11 mouse cellular contexts compared by ENCODE assay signal in genomic region chr8:105223850-105224249, GRCm38 (mm10). TPM values are rescaled to one million over a fixed set of nuclear protein-coding genes. Genes with fewer than 3 reads are reported as not detected.
DNase-seq lines count a peak whose midpoint lies in the region; ATAC-seq and TF ChIP-seq lines count a peak whose summit lies in the region.
"Had no signal": no experiment of that assay in that cellular context is flagged by ENCODE, and none has a peak within 500 bp of the region (broad histone marks: within the 10 kb centered on the region; RNA-seq: fewer than 3 reads in every experiment).

No protein-coding gene starts in this region.

- 70% methylated on average over 7 of the region's 7 CpGs for WGBS in lung, embryonic 14.5 days
- WGBS in heart, embryonic 15.5 days: 66% methylated on average over 7 of the region's 7 CpGs
- 68% methylated on average over 7 of the region's 7 CpGs for WGBS in neural tube, embryonic 15.5 days

- no peaks in the 10 kb centered on the region for H3K36me3 ChIP-seq in lung, embryonic 14.5 days (ENCODE audit: insufficient read depth)
- H3K36me3 ChIP-seq in heart, embryonic 15.5 days: no peaks in the 10 kb centered on the region
- no peaks in the 10 kb centered on the region for H3K36me3 ChIP-seq in neural tube, embryonic 15.5 days

- H3K9ac ChIP-seq in lung, embryonic 14.5 days: no peak overlapping the region
- H3K9ac ChIP-seq in heart, embryonic 15.5 days: peak overlapping the region; percentile 59; the same call in 1 of the 2 replicates
- no peak overlapping the region for H3K9ac ChIP-seq in neural tube, embryonic 15.5 days (replicated peaks)

- H3K9me3 ChIP-seq in lung, embryonic 14.5 days (ENCODE audit: low read depth, low read length): no peaks in the 10 kb centered on the region
- H3K9me3 ChIP-seq in heart, embryonic 15.5 days (replicated peaks): no peaks in the 10 kb centered on the region
- no peaks in the 10 kb centered on the region for H3K9me3 ChIP-seq in neural tube, embryonic 15.5 days (replicated peaks)

- no peak for TF ChIP-seq CTCF in lung, embryonic 14.5 days (IDR thresholded peaks at IDR 0.05; ENCODE audit: low read depth)

- no peaks in the 10 kb centered on the region for H3K27me3 ChIP-seq in lung, embryonic 14.5 days (ENCODE audit: insufficient read depth, low read length)
- no peaks in the 10 kb centered on the region for H3K27me3 ChIP-seq in heart, embryonic 15.5 days
- H3K27me3 ChIP-seq in neural tube, embryonic 15.5 days (replicated peaks): no peaks in the 10 kb centered on the region

- peak overlapping the region; percentile 82 for H3K4me2 ChIP-seq in lung, embryonic 14.5 days
- peak overlapping the region; percentile 69; the same call in 1 of the 2 replicates for H3K4me2 ChIP-seq in heart, embryonic 15.5 days
- H3K4me2 ChIP-seq in neural tube, embryonic 15.5 days: peak overlapping the region; percentile 89

- H3K4me3 ChIP-seq in lung, embryonic 14.5 days (ENCODE audit: low read depth, low read length): no peak overlapping the region
- H3K4me3 ChIP-seq in heart, embryonic 15.5 days: no peak overlapping the region
- H3K4me3 ChIP-seq in neural tube, embryonic 15.5 days (replicated peaks): no peak overlapping the region

- DNase-seq in adrenal gland, adult (ENCODE audit: inconsistent age in 2 of 2, low spot score in 1 of 2): peak; percentile 30 to 52
- no peak for DNase-seq in adrenal gland, adult 8-10 months
- DNase-seq in lung, embryonic 14.5 days: no peak
- DNase-seq in lung, postnatal 4 days: no peak
- DNase-seq in thymus, postnatal 36 days: no peak
- no peak for DNase-seq in layer of hippocampus, postnatal 10 days (ENCODE audit: low spot score in 2 of 2)
- DNase-seq: kidney, postnatal 10 days; right cerebral cortex, postnatal 4 days had no signal

- H3K27ac ChIP-seq in lung, embryonic 14.5 days (ENCODE audit: low read depth): peak overlapping the region; percentile 90
- H3K27ac ChIP-seq in heart, embryonic 15.5 days: peak overlapping the region; percentile 89
- peak overlapping the region; percentile 89 for H3K27ac ChIP-seq in neural tube, embryonic 15.5 days (replicated peaks)

- peaks cover 10% of the 10 kb centered on the region for H3K4me1 ChIP-seq in lung, embryonic 14.5 days (ENCODE audit: insufficient read depth)
- peaks cover 17% of the 10 kb centered on the region for H3K4me1 ChIP-seq in heart, embryonic 15.5 days (replicated peaks)
- H3K4me1 ChIP-seq in neural tube, embryonic 15.5 days: peaks cover 25% of the 10 kb centered on the region

- ATAC-seq in lung, embryonic 14.5 days (ENCODE audit: insufficient read depth): no peak
- no peak for ATAC-seq in heart, embryonic 15.5 days (replicated peaks; ENCODE audit: insufficient number of reproducible peaks, insufficient read depth, low FRiP score, low read depth)
- ATAC-seq in neural tube, embryonic 15.5 days (ENCODE audit: low FRiP score): no peak
- ATAC-seq: activated CD4-positive, CD25-positive, alpha-beta regulatory T cell, adult 4 months had no signal

RNA-seq across cellular contexts. Expression of gene D230025D16Rik, which starts 1.1 kb away (rescaled TPM):
- 10 to 100 TPM; 25.0 to 31.8 (median 28.4) TPM for total RNA-seq in adrenal gland, adult 8-10 months (2022)
- 35.4 and 36.1 TPM in 2 replicates for polyA plus RNA-seq in lung, embryonic 14.5 days (2014; fragmentation: Nextera tagmentation; extraction: Ambion mirVana)
- polyA plus RNA-seq in heart, embryonic 15.5 days (2015; fragmentation: Nextera tagmentation; extraction: Ambion mirVana): 17.7 and 19.6 TPM in 2 replicates
- polyA plus RNA-seq in neural tube, embryonic 15.5 days (2015; fragmentation: Nextera tagmentation; extraction: Ambion mirVana): 27.7 and 30.3 TPM in 2 replicates
- 10 to 100 TPM; 24.5 to 26.6 TPM for total RNA-seq in layer of hippocampus, postnatal 10 days (2021)

RNA-seq across cellular contexts. Expression of gene B3gnt9, which starts 31.1 kb away (rescaled TPM):
- 1 to 10 TPM; 3.5 to 5.9 (median 4.6) TPM for total RNA-seq in adrenal gland, adult 8-10 months (2022)
- polyA plus RNA-seq in lung, embryonic 14.5 days (2014; fragmentation: Nextera tagmentation; extraction: Ambion mirVana): 17.4 and 21.2 TPM in 2 replicates
- 13.6 and 17.6 TPM in 2 replicates for polyA plus RNA-seq in heart, embryonic 15.5 days (2015; fragmentation: Nextera tagmentation; extraction: Ambion mirVana)
- 12.3 and 12.4 TPM in 2 replicates for polyA plus RNA-seq in neural tube, embryonic 15.5 days (2015; fragmentation: Nextera tagmentation; extraction: Ambion mirVana)
- 1 to 10 TPM; 3.4 to 4.2 TPM for total RNA-seq in layer of hippocampus, postnatal 10 days (2021)

RNA-seq across cellular contexts. Expression of gene Tradd, which starts 40.6 kb away (rescaled TPM):
- 10 to 100 TPM; 15.5 to 20.0 (median 19.2) TPM for total RNA-seq in adrenal gland, adult 8-10 months (2022)
- 24.3 and 26.1 TPM in 2 replicates for polyA plus RNA-seq in lung, embryonic 14.5 days (2014; fragmentation: Nextera tagmentation; extraction: Ambion mirVana)
- polyA plus RNA-seq in heart, embryonic 15.5 days (2015; fragmentation: Nextera tagmentation; extraction: Ambion mirVana): 17.9 and 24.0 TPM in 2 replicates
- 20.7 and 24.3 TPM in 2 replicates for polyA plus RNA-seq in neural tube, embryonic 15.5 days (2015; fragmentation: Nextera tagmentation; extraction: Ambion mirVana)
- total RNA-seq in layer of hippocampus, postnatal 10 days (2021): 1 to 10 TPM; 6.5 to 8.9 TPM

RNA-seq across cellular contexts. Expression of gene Fbxl8, which starts 40.6 kb away (rescaled TPM):
- total RNA-seq in adrenal gland, adult 8-10 months (2022): 1 to 10 TPM; 3.9 to 5.4 (median 4.5) TPM
- 3.8 and 4.6 TPM in 2 replicates for polyA plus RNA-seq in lung, embryonic 14.5 days (2014; fragmentation: Nextera tagmentation; extraction: Ambion mirVana)
- polyA plus RNA-seq in heart, embryonic 15.5 days (2015; fragmentation: Nextera tagmentation; extraction: Ambion mirVana): 3.1 and 4.5 TPM in 2 replicates
- polyA plus RNA-seq in neural tube, embryonic 15.5 days (2015; fragmentation: Nextera tagmentation; extraction: Ambion mirVana): 1.9 and 3.0 TPM in 2 replicates
- under 1 TPM; 0.45 to 0.87 TPM for total RNA-seq in layer of hippocampus, postnatal 10 days (2021)

RNA-seq across cellular contexts. Expression of gene Hsf4, which starts 45.8 kb away (rescaled TPM):
- 1 to 10 TPM; 2.1 to 4.8 (median 3.3) TPM for total RNA-seq in adrenal gland, adult 8-10 months (2022)
- 0.33 and 0.34 TPM in 2 replicates for polyA plus RNA-seq in lung, embryonic 14.5 days (2014; fragmentation: Nextera tagmentation; extraction: Ambion mirVana)
- 0.13 and 0.30 TPM in 2 replicates for polyA plus RNA-seq in heart, embryonic 15.5 days (2015; fragmentation: Nextera tagmentation; extraction: Ambion mirVana)
- polyA plus RNA-seq in neural tube, embryonic 15.5 days (2015; fragmentation: Nextera tagmentation; extraction: Ambion mirVana): 0.45 and 0.92 TPM in 2 replicates
- total RNA-seq in layer of hippocampus, postnatal 10 days (2021): under 1 TPM; 0.57 to 0.83 TPM

Comparison
In these comparisons a context has a peak if more than half of its experiments do, and no peak if none do; other contexts are left out.
1. DNase-seq: peak in adrenal gland, adult (2 of 2); none in adrenal gland, adult 8-10 months (single experiment), lung, embryonic 14.5 days (single experiment), lung, postnatal 4 days (0 of 2), thymus, postnatal 36 days (0 of 2) and layer of hippocampus, postnatal 10 days (0 of 2).
2. Peak in every context shown above with its lines, with median percentiles within 50 percentile points of each other: H3K27ac ChIP-seq and H3K4me2 ChIP-seq.